Mouse (Mus musculus) left cerebral cortex, adult 8-10 months (tissue): ENCODE results near the gene Lgals4. TPM values are rescaled to one million over a fixed set of nuclear protein-coding genes. Genes with fewer than 3 reads are reported as not detected.
A peak's percentile ranks its signal among the peaks of the same experiment; 100 is the strongest.

Source experiments
- DNase-seq, 2 experiments: peaks; one replicate each; pipeline ENCODE4 v3.0.0; 2022; ENCODE audit warnings: low spot score in 2 of 2
- total RNA-seq, 4 experiments: library from RNA; stranded (reverse); gene quantifications; 2 replicates each; pipeline ENCODE4 v1.2.4; 2022

Gene Lgals4
- total RNA-seq, 4 experiments from 2014 or later, result 1.4 to 3.4 (median 3.0) TPM

GRCm38 (mm10) chr7:28822556-28822955, 11.1 kb upstream of the Lgals4 start:
- no peak for DNase-seq

GRCm38 (mm10) chr7:28822993-28823903, 10.4 kb upstream of the Lgals4 start:
- DNase-seq, result no peak

- no peak for DNase-seq
Observed at GRCm38 (mm10) chr7:28823932-28824331, 9.7 kb upstream of the Lgals4 start.

- peak; percentile 78 to 81 for DNase-seq
Observed at GRCm38 (mm10) chr7:28824941-28825685, 8.5 kb upstream of the Lgals4 start, which contains the start of gene Ech1. Ech1 (plus strand) TSS chr7:28825217.

GRCm38 (mm10) chr7:28825686-28826401, 7.8 kb upstream of the Lgals4 start:
- no peak for DNase-seq

- DNase-seq, result no peak
Observed at GRCm38 (mm10) chr7:28826402-28826772, 7.3 kb upstream of the Lgals4 start.

- DNase-seq, result peak in 1 of 2 experiments; percentile 70
Observed at GRCm38 (mm10) chr7:28827338-28827737, 6.3 kb upstream of the Lgals4 start.

GRCm38 (mm10) chr7:28829821-28830220, 3.8 kb upstream of the Lgals4 start:
- no peak for DNase-seq

- no peak for DNase-seq
Observed at GRCm38 (mm10) chr7:28830981-28831380, 2.7 kb upstream of the Lgals4 start.

GRCm38 (mm10) chr7:28831411-28832125, 2.1 kb upstream of the Lgals4 start:
- DNase-seq, result no peak

- no peak for DNase-seq
Observed at GRCm38 (mm10) chr7:28832137-28832536, 1.5 kb upstream of the Lgals4 start.

- DNase-seq, result no peak
Observed at GRCm38 (mm10) chr7:28836936-28837335, 3.3 kb downstream of the Lgals4 start.

GRCm38 (mm10) chr7:28838331-28838730, 4.7 kb downstream of the Lgals4 start:
- no peak for DNase-seq

GRCm38 (mm10) chr7:28847273-28847672, 13.6 kb downstream of the Lgals4 start:
- no peak for DNase-seq

GRCm38 (mm10) chr7:28849700-28850236, 16.1 kb downstream of the Lgals4 start:
- DNase-seq, result no peak

- DNase-seq, result no peak
Observed at GRCm38 (mm10) chr7:28850642-28851041, 17.0 kb downstream of the Lgals4 start.

GRCm38 (mm10) chr7:28859953-28860352, 26.3 kb downstream of the Lgals4 start:
- DNase-seq, result no peak

GRCm38 (mm10) chr7:28860898-28861297, 27.2 kb downstream of the Lgals4 start:
- no peak for DNase-seq

GRCm38 (mm10) chr7:28862817-28863499, 29.3 kb downstream of the Lgals4 start:
- DNase-seq, result peak; percentile 43 to 79

GRCm38 (mm10) chr7:28863540-28863939, 29.9 kb downstream of the Lgals4 start, which contains the start of gene Lgals7:
Lgals7 (plus strand) TSS chr7:28863853.
- DNase-seq, result no peak
